Mouse (Mus musculus): ENCODE data around the gene Scn4a. TPM values are rescaled to one million over a fixed set of nuclear protein-coding genes. Genes with fewer than 3 reads are reported as not detected.

The Scn4a gene
- total RNA-seq, 2 experiments from 2014 or later = not detected

GRCm38 (mm10) chr11:106325566-106326206, 27.4 kb downstream of the Scn4a start:
- intact Hi-C loops (cut with DNase I) = loop anchor here (5.0 kb wide), 1 partner anchor 57 kb away; no protein-coding TSS in a partner anchor
- peak; percentile 29 to 47 for DNase-seq (ENCODE audit: low spot score in 2 of 2)

GRCm38 (mm10) chr11:106324858-106325257, 28.2 kb downstream of the Scn4a start:
- intact Hi-C loops (cut with DNase I) = loop anchor here (5.0 kb wide), 1 partner anchor 57 kb away; no protein-coding TSS in a partner anchor
- DNase-seq (ENCODE audit: low spot score in 2 of 2) = no peak

GRCm38 (mm10) chr11:106318406-106319366, 34.4 kb downstream of the Scn4a start:
- intact Hi-C loops (cut with DNase I) = no loop called here
- peak in 1 of 2 experiments; percentile 23 for DNase-seq (ENCODE audit: low spot score in 2 of 2)

- intact Hi-C loops (cut with DNase I) = no loop called here
- no peak for DNase-seq (ENCODE audit: low spot score in 2 of 2)
Measured at GRCm38 (mm10) chr11:106317801-106318200, 35.3 kb downstream of the Scn4a start.

GRCm38 (mm10) chr11:106316416-106316815, 36.7 kb downstream of the Scn4a start:
- intact Hi-C loops (cut with DNase I) = no loop called here
- no peak for DNase-seq (ENCODE audit: low spot score in 2 of 2)

- no peak for DNase-seq (ENCODE audit: low spot score in 2 of 2)
- intact Hi-C loops (cut with DNase I) = no loop called here
Measured at GRCm38 (mm10) chr11:106314333-106314812, 38.7 kb downstream of the Scn4a start, which contains the start of gene Cd79b. Gene Cd79b, minus strand, starts transcription at chr11:106314762.

- intact Hi-C loops (cut with DNase I) = no loop called here
Measured at GRCm38 (mm10) chr11:106313533-106313932, 39.6 kb downstream of the Scn4a start.

GRCm38 (mm10) chr11:106310123-106310522, 43.0 kb downstream of the Scn4a start:
- intact Hi-C loops (cut with DNase I) = no loop called here

More at GRCm38 (mm10) chr11:106313533-106313932, 39.6 kb downstream of the Scn4a start:
- DNase-seq (ENCODE audit: low spot score in 2 of 2) = no peak

GRCm38 (mm10) chr11:106308162-106308561, 44.9 kb downstream of the Scn4a start:
- intact Hi-C loops (cut with DNase I) = no loop called here
- no peak for DNase-seq (ENCODE audit: low spot score in 2 of 2)

More at GRCm38 (mm10) chr11:106310123-106310522, 43.0 kb downstream of the Scn4a start:
- peak in 1 of 2 experiments; percentile 10 for DNase-seq (ENCODE audit: low spot score in 2 of 2)

- intact Hi-C loops (cut with DNase I) = no loop called here
- DNase-seq (ENCODE audit: low spot score in 2 of 2) = no peak
Measured at GRCm38 (mm10) chr11:106307432-106307831, 45.7 kb downstream of the Scn4a start.

- no peak for DNase-seq (ENCODE audit: low spot score in 2 of 2)
- intact Hi-C loops (cut with DNase I) = no loop called here
Measured at GRCm38 (mm10) chr11:106306758-106307157, 46.3 kb downstream of the Scn4a start.

- intact Hi-C loops (cut with DNase I) = no loop called here
- DNase-seq (ENCODE audit: low spot score in 2 of 2) = no peak
Measured at GRCm38 (mm10) chr11:106306065-106306385, 47.1 kb downstream of the Scn4a start.

GRCm38 (mm10) chr11:106305348-106306064, 47.6 kb downstream of the Scn4a start:
- DNase-seq (ENCODE audit: low spot score in 2 of 2) = no peak
- intact Hi-C loops (cut with DNase I) = no loop called here

- intact Hi-C loops (cut with DNase I) = loop anchor here (1.0 to 2.0 kb wide), 2 partner anchors 64 to 90 kb away; no protein-coding TSS in a partner anchor
- peak; percentile 14 to 20 for DNase-seq (ENCODE audit: low spot score in 2 of 2)
Measured at GRCm38 (mm10) chr11:106302634-106303033, 50.5 kb downstream of the Scn4a start.

- no peak for DNase-seq (ENCODE audit: low spot score in 2 of 2)
- intact Hi-C loops (cut with DNase I) = loop anchor here (1.0 to 2.0 kb wide), 2 partner anchors 65 to 91 kb away; no protein-coding TSS in a partner anchor
Measured at GRCm38 (mm10) chr11:106301765-106302164, 51.3 kb downstream of the Scn4a start, which contains the start of gene Gh. Gene Gh, minus strand, starts transcription at chr11:106301865.

- intact Hi-C loops (cut with DNase I) = no loop called here
- DNase-seq (ENCODE audit: low spot score in 2 of 2) = no peak
Measured at GRCm38 (mm10) chr11:106291861-106292260, 61.2 kb downstream of the Scn4a start.

GRCm38 (mm10) chr11:106290376-106290775, 62.7 kb downstream of the Scn4a start:
- intact Hi-C loops (cut with DNase I) = no loop called here
- DNase-seq (ENCODE audit: low spot score in 2 of 2) = no peak

- DNase-seq (ENCODE audit: low spot score in 2 of 2) = no peak
- intact Hi-C loops (cut with DNase I) = no loop called here
Measured at GRCm38 (mm10) chr11:106289369-106289768, 63.7 kb downstream of the Scn4a start.

- no peak for DNase-seq (ENCODE audit: low spot score in 2 of 2)
- intact Hi-C loops (cut with DNase I) = no loop called here
Measured at GRCm38 (mm10) chr11:106286987-106287386, 66.1 kb downstream of the Scn4a start.

Measured in left cerebral cortex, postnatal 36 days (tissue).